Mouse (Mus musculus) heart, adult 2 months (tissue): ENCODE measurements around the gene Gstp2. TPM values are rescaled to one million over a fixed set of nuclear protein-coding genes. Genes with fewer than 3 reads are reported as not detected.

Source experiments
- DNase-seq, 2 experiments: peaks; one replicate each; pipeline ENCODE4 v3.0.0; 2021
- H3K27ac ChIP-seq: fragments of 200-600 bp; 2 replicates; pipeline ENCODE4 v1.8.1; 2022
- H3K27me3 ChIP-seq: fragments of 200-500 bp; 2 replicates; pipeline ENCODE4 v1.6.1; 2012; ENCODE audit warnings: mild to moderate bottlenecking, low read length, inconsistent platforms, mixed read lengths; ENCODE audit not compliant: control insufficient read depth, insufficient read depth
- H3K36me3 ChIP-seq: fragments of 200-500 bp; 2 replicates; pipeline ENCODE4 v1.6.1; 2012; ENCODE audit warnings: low read length, inconsistent platforms; ENCODE audit not compliant: control insufficient read depth, insufficient read depth
- H3K4me1 ChIP-seq: fragments of 200-500 bp; 2 replicates; pipeline ENCODE4 v1.6.1; 2011; ENCODE audit warnings: low read length; ENCODE audit not compliant: control insufficient read depth, insufficient read depth
- H3K4me3 ChIP-seq: fragments of 200-600 bp; 2 replicates; pipeline ENCODE4 v1.8.1; 2022
- H3K79me2 ChIP-seq: fragments of 200-500 bp; replicated peaks from 2 replicates; pipeline ENCODE4 v1.6.1; 2012; ENCODE audit warnings: mild to moderate bottlenecking, inconsistent platforms, low read length, moderate library complexity, mixed read lengths; ENCODE audit not compliant: control insufficient read depth, insufficient read depth
- H3K9ac ChIP-seq: fragments of 200-500 bp; 2 replicates; pipeline ENCODE4 v1.6.1; 2012; ENCODE audit warnings: low read depth, mild to moderate bottlenecking, control low read depth, inconsistent platforms, low read length, mixed read lengths
- CTCF ChIP-seq: fragments of 200-600 bp; IDR thresholded peaks from 2 replicates; pipeline ENCODE4 v1.8.1; 2022; ENCODE audit warnings: antibody characterized with exemption, mild to moderate bottlenecking, moderate library complexity
- EP300 ChIP-seq: fragments of 200-500 bp; IDR thresholded peaks from 2 replicates; pipeline ENCODE4 v1.6.1; 2011; ENCODE audit warnings: low read depth, low read length, control low read depth; ENCODE audit not compliant: insufficient read depth
- POLR2A ChIP-seq: fragments of 200-500 bp; IDR thresholded peaks from 2 replicates; pipeline ENCODE4 v1.6.1; 2011; ENCODE audit warnings: mild to moderate bottlenecking, low read depth, low read length, control low read depth; ENCODE audit not compliant: insufficient read depth
- WGBS: fragments of 180-500 bp; shearing (Covaris S2); methylation state at CpG from one replicate; pipeline ENCODE4 v1.1.7; 2018; 5-methylcytosine and 5-hydroxymethylcytosine counted together
- intact Hi-C: fragments of 180-260 bp; cut with DNase I; formaldehyde crosslinking; loops from one replicate; pipeline ENCODE4 v1.15.1; 2025
- polyA plus RNA-seq: library from polyadenylated mRNA; depleted of rRNA; stranded (reverse); fragments of >200 nt; gene quantifications from 2 replicates; pipeline ENCODE4 v1.2.3, GENCODE M21; 2012
- total RNA-seq, 2 experiments: library from RNA; stranded (reverse); gene quantifications; 2 replicates each; pipeline ENCODE4 v1.2.3; 2021

The Gstp2 gene
- total and polyA plus RNA-seq, 3 experiments: 38.3 to 137 (median 121) TPM

DNA sequence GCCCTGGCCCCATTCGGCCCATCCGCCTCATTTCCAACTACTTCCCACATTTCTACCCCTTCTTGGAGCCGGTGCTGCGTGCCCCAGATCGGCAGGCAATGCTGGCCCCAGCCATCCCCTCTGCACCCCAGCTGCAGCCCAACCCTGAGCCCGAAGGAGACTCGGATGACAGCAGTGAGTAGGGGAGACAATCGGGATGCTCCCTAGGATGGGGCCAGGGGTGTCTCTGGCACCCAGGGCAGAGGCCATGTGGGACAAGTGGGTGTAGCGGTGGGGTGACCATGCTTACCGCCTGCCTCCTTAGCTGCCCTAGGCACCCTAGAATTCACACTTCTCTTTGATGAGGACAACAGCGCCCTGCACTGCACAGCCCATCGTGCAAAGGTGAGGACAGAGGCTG, 42.2 kb downstream of the Gstp2 start:
- H3K79me2 ChIP-seq: no peaks in the 10 kb centered on the region
- H3K36me3 ChIP-seq: no peaks in the 10 kb centered on the region
- H3K4me3 ChIP-seq: peak overlapping the region; percentile 47
- intact Hi-C loops: no loop called here
- WGBS: 59% methylated on average over 12 of the region's 12 CpGs
- DNase-seq: no peak
- H3K27ac ChIP-seq: peak overlapping the region; percentile 84
- no peak for TF ChIP-seq CTCF
- TF ChIP-seq EP300: no peak
- no peak for TF ChIP-seq POLR2A
- peaks cover 8% of the 10 kb centered on the region for H3K4me1 ChIP-seq
- H3K27me3 ChIP-seq: no peaks in the 10 kb centered on the region
- peak overlapping the region; percentile 70 for H3K9ac ChIP-seq

DNA sequence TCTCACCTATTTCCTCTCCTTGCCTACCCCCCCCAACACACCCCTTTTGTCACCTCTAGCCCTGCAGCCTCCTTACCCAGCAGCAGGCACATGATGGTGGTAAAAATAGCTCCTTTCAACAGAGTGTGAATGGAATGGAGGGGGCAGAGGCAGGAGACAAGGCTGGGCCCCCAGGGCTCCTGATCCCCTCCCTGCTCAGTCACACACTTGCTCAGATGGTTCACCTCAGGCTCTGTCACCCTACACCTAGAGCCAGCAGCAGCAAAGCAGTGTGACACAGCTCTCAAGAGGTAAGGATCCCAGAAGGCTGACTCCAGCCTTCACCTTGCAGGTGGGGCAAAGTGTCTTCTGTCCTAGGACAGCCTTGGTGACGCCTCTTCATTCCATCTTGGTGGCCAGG, 42.7 kb downstream of the Gstp2 start, which contains the start of gene Doc2g:
Gene Doc2g, plus strand, starts transcription at position 202 of the 400 bp plus-strand sequence.
- H3K9ac ChIP-seq: peak within 1 kb of the TSS; percentile 70

DNA sequence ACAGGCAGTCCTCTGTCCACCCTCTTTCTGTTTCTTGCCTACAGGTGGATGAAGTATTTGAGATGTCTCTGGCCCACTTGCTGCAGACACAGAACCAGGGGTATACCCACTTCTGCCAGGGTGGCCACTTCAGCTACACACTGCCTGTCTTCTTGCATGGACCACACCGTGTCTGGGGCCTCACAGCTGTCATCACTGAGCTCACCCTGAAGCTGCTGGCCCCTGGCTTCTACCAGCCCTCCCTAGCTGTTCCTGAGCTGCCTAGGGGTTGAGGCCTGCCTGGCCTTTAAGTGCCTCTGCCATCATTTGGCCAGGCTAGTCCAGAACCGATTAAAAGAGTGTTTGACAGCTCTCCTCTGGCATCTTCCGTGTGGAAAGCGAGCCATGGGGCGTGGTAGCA, 44.1 kb downstream of the Gstp2 start:
- DNase-seq: no peak
- no peak overlapping the region for H3K4me3 ChIP-seq
- intact Hi-C loops: no loop called here
- no peaks in the 10 kb centered on the region for H3K79me2 ChIP-seq
- H3K36me3 ChIP-seq: no peaks in the 10 kb centered on the region
- TF ChIP-seq EP300 (no peak), POLR2A (no peak)
- H3K27me3 ChIP-seq: no peaks in the 10 kb centered on the region
- peaks cover 8% of the 10 kb centered on the region for H3K4me1 ChIP-seq
- no peak overlapping the region for H3K9ac ChIP-seq
- peak overlapping the region; percentile 55 for H3K27ac ChIP-seq
- 69% methylated on average over 5 of the region's 5 CpGs for WGBS

More for the DNA sequence above, 42.7 kb downstream of the Gstp2 start, which contains the start of gene Doc2g:
- DNase-seq: peak; percentile 39 to 63
- Histone ChIP-seq H3K4me3 (peak within 1 kb of the TSS; percentile 47), H3K36me3 (no peaks in the 10 kb centered on the region), H3K27me3 (no peaks in the 10 kb centered on the region), H3K27ac (peak within 1 kb of the TSS; percentile 84), H3K79me2 (no peaks in the 10 kb centered on the region), H3K4me1 (peaks cover 8% of the 10 kb centered on the region)
- TF ChIP-seq EP300 (peak; percentile 90), CTCF (no peak), POLR2A (peak; percentile 71)
- intact Hi-C loops: no loop called here
- WGBS: 65% methylated on average over 1 of the region's 1 CpGs

DNA sequence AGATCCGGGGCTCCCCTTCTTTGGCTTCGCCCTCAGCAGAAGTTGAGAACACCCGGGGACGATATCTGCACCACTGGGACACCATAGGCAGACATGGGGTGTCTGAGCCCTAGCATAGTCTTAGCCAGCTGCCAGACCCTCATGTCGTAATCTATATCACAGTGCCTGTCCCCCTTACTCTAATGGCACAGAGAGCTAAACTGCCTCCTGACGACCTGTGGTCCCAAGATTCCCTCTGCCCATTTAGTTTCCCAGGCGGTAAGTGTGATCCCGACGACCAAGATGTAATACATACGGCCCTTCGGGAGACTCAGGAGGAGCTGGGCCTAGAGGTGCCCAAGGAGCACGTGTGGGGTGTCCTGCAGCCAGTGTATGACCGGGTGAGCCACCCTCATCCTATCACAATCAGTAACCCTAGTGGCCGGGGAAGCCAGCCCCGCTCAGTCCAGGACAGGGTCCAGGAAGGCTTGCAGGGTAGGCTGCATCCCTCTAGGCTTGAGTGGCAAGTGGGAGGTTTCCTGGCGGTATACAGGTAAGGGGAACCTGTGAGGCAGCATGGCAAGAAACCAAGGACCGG, 44.8 kb downstream of the Gstp2 start:
- H3K4me1 ChIP-seq: peaks cover 8% of the 10 kb centered on the region
- 24% methylated on average over 17 of the region's 17 CpGs for WGBS
- peak in 1 of 2 experiments; percentile 41 for DNase-seq
- peak overlapping the region; percentile 77 for H3K4me3 ChIP-seq
- TF ChIP-seq EP300: no peak
- no peak for TF ChIP-seq POLR2A
- no peak for TF ChIP-seq CTCF
- H3K27ac ChIP-seq: peak overlapping the region; percentile 94
- intact Hi-C loops: loop anchor here (1.0 kb wide), 1 partner anchor 11 kb away; the partner anchor contains the start of gene Ndufv1
- H3K27me3 ChIP-seq: no peaks in the 10 kb centered on the region
- no peaks in the 10 kb centered on the region for H3K79me2 ChIP-seq
- H3K36me3 ChIP-seq: no peaks in the 10 kb centered on the region
- peak overlapping the region; percentile 87 for H3K9ac ChIP-seq

DNA sequence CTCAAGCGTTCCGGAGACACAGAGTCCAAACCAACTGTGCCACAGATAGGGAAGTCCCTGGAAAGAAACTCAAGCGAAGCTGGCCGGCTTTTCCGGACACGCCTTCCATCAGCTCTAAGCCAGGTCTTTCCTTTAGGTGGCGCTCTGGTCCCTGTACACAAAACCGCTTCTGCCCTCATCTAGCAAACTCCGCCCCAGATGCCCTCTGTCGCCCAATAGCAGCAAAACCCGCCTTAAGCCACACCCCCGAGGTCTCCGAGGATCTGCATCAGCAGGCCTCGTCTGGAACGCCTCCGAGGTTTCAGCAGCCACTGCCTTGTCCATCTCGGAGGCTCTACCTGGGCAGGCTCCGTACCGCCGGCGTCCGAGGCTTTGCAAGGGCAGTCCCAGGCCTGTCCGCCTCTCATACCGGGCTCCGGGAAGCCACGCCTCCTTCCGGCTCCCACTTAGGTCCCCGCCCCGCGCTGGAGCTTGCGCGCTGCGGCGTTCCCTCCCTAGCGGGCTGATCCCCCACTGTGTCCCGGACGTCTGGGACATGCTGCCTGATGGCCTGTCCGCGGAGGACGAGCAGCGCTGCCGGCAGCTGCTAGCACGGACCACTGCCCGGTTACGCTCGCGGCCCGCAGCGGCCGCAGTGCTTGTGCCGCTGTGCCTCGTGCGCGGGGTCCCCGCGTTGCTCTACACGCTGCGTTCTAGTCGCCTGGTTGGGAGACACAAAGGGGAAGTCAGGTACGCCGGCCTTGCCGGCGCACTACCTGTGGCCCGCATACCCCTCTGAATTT, 45.5 kb downstream of the Gstp2 start, which contains the start of the genes Nudt8 and Gm49405:
Gene Nudt8, plus strand, starts transcription at position 462 of the 782 bp plus-strand sequence.
Gene Gm49405, plus strand, starts transcription at position 508 of the 782 bp plus-strand sequence.
- peaks cover 8% of the 10 kb centered on the region for H3K4me1 ChIP-seq
- H3K4me3 ChIP-seq: peak within 1 kb of the TSS; percentile 77
- DNase-seq: peak; percentile 95 to 98
- H3K27me3 ChIP-seq: no peaks in the 10 kb centered on the region
- under 1% methylated on average over 64 of the region's 64 CpGs for WGBS
- H3K27ac ChIP-seq: peak within 1 kb of the TSS; percentile 94
- no peaks in the 10 kb centered on the region for H3K79me2 ChIP-seq
- TF ChIP-seq CTCF: peak; percentile 88
- TF ChIP-seq POLR2A: peak; percentile 99
- peak; percentile 52; the same call in 1 of the 2 replicates for TF ChIP-seq EP300
- H3K36me3 ChIP-seq: no peaks in the 10 kb centered on the region
- peak within 1 kb of the TSS; percentile 87 for H3K9ac ChIP-seq
- intact Hi-C loops: loop anchor here (1.0 kb wide), 1 partner anchor 12 kb away; the partner anchor contains the start of gene Ndufv1
